Mouse (Mus musculus) layer of hippocampus, postnatal 14 days (tissue): ENCODE data around the gene Tmem220. TPM values are rescaled to one million over a fixed set of nuclear protein-coding genes. Genes with fewer than 3 reads are reported as not detected.
A peak's percentile ranks its signal among the peaks of the same experiment; 100 is the strongest.

ENCODE experiments used
- DNase-seq, 2 experiments: peaks; one replicate each; pipeline ENCODE4 v3.0.0; 2021 to 2022; ENCODE audit warnings: low spot score in 2 of 2, mixed read lengths in 1 of 2
- total RNA-seq, 2 experiments: library from RNA; stranded (reverse); gene quantifications; 2 replicates each; pipeline ENCODE4 v1.2.3; 2021

The Tmem220 gene
- total RNA-seq, 2 experiments from 2014 or later: 0.24 to 0.67 TPM

DNA sequence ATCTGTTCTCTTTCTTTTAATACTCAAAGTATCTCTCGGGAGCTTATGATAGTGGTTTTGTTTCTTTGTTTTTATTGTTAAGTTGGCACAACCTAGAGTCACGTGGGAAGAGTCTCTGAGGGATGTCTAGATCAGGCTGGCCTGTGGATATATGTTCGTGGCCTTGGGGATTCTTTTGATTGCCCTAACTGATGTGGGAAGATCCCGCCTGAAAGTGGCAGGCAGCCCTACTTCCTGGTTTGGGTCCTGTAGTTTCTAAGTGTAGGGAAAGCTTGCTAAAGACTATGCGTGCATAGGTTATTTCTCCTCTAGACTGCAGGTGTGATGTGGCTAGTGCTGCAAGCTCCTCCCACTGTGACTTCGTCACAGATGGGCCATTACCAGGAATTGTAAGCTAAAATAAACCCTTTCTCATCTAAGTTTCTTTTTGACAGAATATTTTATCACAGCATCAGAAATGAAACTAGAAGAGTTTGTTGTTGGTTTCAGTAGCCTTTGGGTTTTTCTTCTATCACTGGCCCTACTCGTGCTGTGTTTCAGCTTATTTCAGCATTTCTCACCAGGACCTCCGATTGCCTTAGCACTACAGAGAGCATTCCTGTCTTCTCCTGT lies 29.9 kb downstream of the Tmem220 start:
- no peak for DNase-seq

GRCm38 (mm10) chr11:67061311-67061710 lies 36.4 kb downstream of the Tmem220 start:
- DNase-seq: no peak

- DNase-seq: no peak
These were observed 37.8 kb downstream of the Tmem220 start for GRCm38 (mm10) chr11:67062726-67063125.

GRCm38 (mm10) chr11:67067741-67068140 lies 42.8 kb downstream of the Tmem220 start:
- DNase-seq: no peak

GRCm38 (mm10) chr11:67072615-67073130 lies 47.7 kb downstream of the Tmem220 start:
- no peak for DNase-seq

DNA sequence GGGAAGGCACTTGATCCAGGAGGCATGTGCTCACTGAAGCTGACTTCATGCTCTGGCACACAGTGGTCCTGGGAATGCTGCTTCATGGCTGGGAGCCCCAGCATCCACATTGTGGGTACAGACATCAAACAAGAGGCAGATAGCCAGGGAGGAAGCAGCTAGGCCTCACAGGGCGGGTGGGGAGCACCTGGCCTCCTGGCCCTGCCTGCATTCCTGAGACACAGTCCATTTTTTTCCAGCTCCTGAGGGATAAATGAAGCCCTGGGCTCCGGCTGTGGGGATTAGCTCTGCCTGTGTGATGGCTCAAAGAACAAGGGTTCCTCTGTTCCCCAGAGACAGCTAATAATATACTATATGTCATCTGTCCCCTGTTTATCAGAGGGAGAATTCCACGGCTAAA lies 50.1 kb downstream of the Tmem220 start:
- no peak for DNase-seq

DNA sequence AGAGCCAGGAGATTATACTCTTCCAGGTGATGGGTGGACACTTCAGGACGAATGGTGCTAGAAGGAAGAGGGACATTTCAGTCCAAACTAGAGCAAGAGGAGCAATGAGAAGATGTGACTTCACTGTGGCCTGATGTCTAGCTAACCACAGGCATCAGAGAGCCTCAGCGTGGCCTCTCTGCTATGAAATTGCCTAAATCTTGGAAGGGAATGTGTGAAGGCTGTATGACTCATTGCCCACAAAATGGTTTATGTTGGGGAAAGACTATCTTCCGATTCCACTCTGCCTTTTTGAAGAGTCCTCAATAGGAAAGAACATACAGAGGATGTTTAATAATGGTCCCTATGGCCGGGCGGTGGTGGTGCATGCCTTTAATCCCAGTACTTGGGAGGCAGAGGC lies 51.8 kb downstream of the Tmem220 start:
- DNase-seq: no peak

- no peak for DNase-seq
These were observed 52.5 kb downstream of the Tmem220 start for GRCm38 (mm10) chr11:67077435-67077834.

GRCm38 (mm10) chr11:67078000-67078399 lies 53.0 kb downstream of the Tmem220 start, which contains the start of gene Myh3:
Gene Myh3 (plus strand): TSS chr11:67078300.
- DNase-seq: no peak

- DNase-seq: no peak
These were observed 53.9 kb downstream of the Tmem220 start for GRCm38 (mm10) chr11:67078888-67079287.

DNA sequence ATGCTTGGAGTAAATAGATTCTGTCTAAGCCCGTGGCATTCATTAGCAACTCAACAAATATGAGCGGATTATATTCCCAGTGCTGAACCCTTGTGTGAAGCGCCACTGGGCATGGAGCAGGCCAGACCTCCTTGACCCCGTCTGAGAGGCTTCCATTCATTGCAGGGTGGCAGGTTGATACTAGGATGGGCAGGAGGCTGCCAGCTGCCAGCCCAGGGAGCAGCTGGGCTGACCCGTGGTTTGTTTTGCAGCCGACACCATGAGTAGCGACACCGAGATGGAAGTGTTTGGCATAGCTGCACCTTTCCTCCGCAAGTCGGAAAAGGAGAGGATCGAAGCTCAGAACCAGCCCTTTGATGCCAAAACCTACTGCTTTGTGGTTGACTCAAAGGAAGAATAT lies 54.8 kb downstream of the Tmem220 start:
- DNase-seq: no peak

- peak in 1 of 2 experiments; percentile 44 for DNase-seq
These were observed 55.2 kb downstream of the Tmem220 start for GRCm38 (mm10) chr11:67080168-67080567.

DNA sequence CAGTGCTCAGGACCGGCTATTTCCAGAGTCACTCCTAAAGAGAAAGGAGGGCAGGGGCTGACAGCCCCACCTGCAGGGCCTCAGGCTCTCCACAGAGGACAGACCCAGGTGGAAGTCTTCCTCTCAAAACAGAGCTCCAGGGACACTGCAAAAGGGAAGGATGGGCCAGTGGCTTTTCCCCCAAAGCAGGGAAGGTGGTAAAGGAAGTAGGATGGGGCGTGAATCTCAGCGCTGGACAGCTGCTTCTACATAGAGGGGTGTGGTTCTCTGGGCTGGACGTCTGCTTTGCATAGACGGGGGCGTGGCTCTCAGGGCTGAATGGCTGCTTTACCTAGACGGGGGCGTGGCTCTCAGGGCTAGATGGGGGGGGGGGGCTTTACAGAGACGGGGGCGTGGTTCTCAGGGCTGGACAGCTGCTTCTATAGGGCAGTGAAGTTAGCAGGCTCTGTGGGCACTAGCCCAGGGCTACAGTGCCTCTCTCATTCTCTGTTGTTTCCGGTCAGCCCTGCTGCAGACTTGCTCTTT lies 56.2 kb downstream of the Tmem220 start:
- no peak for DNase-seq

GRCm38 (mm10) chr11:67082188-67082587 lies 57.2 kb downstream of the Tmem220 start:
- no peak for DNase-seq

- DNase-seq: no peak
These were observed 57.8 kb downstream of the Tmem220 start for GRCm38 (mm10) chr11:67082793-67083192.

DNA sequence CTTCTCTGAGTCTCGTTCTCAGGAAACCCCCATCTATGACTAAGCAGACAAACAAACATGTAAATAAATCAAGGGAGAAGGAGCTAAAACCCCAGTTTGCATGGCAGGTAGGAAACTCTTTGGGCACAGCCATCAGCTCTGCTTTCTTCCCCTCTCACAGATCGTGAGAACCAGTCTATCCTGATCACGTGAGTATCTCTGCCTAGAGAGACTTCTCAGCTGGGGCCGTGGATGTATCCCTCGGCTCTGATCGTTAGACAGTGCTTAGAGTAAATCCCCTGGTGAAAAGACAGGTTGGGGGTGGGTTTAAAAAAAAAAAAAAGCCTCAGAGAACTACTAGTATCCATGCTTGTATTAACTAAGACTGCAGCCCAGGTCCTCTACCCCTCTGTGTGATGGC lies 58.3 kb downstream of the Tmem220 start:
- no peak for DNase-seq

GRCm38 (mm10) chr11:67083712-67084340 lies 58.9 kb downstream of the Tmem220 start:
- DNase-seq: no peak

Other genes with a start within 250 kb of the Tmem220 start
- 1 to 10 TPM; 1.5 to 1.8 TPM for gene Pirt, start 113.2 kb upstream of the Tmem220 start, total RNA-seq
- not detected for gene Tmem238l, start 68.5 kb upstream of the Tmem220 start, total RNA-seq
- 10 to 100 TPM; 19.8 to 22.2 TPM for gene Adprm, start 27.4 kb downstream of the Tmem220 start, total RNA-seq
- 1 to 10 TPM; 8.4 to 8.5 TPM for gene Sco1, start 27.5 kb downstream of the Tmem220 start, total RNA-seq
- gene Myh3, start 53.1 kb downstream of the Tmem220 start, total RNA-seq: under 1 TPM; 0.64 to 0.67 TPM
- under 1 TPM; 0.09 to 0.14 TPM for gene Myh2, start 145.9 kb downstream of the Tmem220 start, total RNA-seq
- under 1 TPM; 0.18 to 0.21 TPM for gene Myh1, start 174.9 kb downstream of the Tmem220 start, total RNA-seq
- gene Myh4, start 212.9 kb downstream of the Tmem220 start, total RNA-seq: under 1 TPM; 0.16 to 0.29 TPM